Mouse (Mus musculus) kidney, postnatal 0 days (tissue): ENCODE data around the gene Insl6. TPM values are rescaled to one million over a fixed set of nuclear protein-coding genes. Genes with fewer than 3 reads are reported as not detected.

Source experiments
- ATAC-seq: fragments of 200-750 bp; cut with Nextera tagmentation; replicated peaks from 2 replicates; pipeline ENCODE4 v1.8.0; 2017; ENCODE audit warnings: low read depth, moderate number of reproducible peaks, moderate TSS enrichment, moderate library complexity; ENCODE audit not compliant: low FRiP score
- DNase-seq: peaks from one replicate; pipeline ENCODE4 v3.0.0-alpha.2; 2016; ENCODE audit warnings: low spot score
- H3K27ac ChIP-seq: fragments of 300-500 bp; sonication (generic); 2 replicates; pipeline ENCODE4 v1.5.1; 2014; ENCODE audit warnings: mild to moderate bottlenecking
- H3K27me3 ChIP-seq: fragments of 300-500 bp; sonication (generic); 2 replicates; pipeline ENCODE4 v1.6.1; 2014; ENCODE audit warnings: low read length, mixed read lengths; ENCODE audit not compliant: insufficient read depth
- H3K36me3 ChIP-seq: fragments of 300-500 bp; sonication (generic); 2 replicates; pipeline ENCODE4 v1.6.1; 2014; ENCODE audit warnings: low read length, mixed read lengths; ENCODE audit not compliant: insufficient read depth
- H3K4me1 ChIP-seq: fragments of 300-500 bp; sonication (generic); replicated peaks from 2 replicates; pipeline ENCODE4 v1.6.1; 2014; ENCODE audit warnings: antibody characterized with exemption, low read length, mixed read lengths; ENCODE audit not compliant: insufficient read depth
- H3K4me2 ChIP-seq: fragments of 300-500 bp; sonication (generic); 2 replicates; pipeline ENCODE4 v1.6.1; 2014; ENCODE audit warnings: mild to moderate bottlenecking, low read length, moderate library complexity, mixed read lengths
- H3K4me3 ChIP-seq: fragments of 300-500 bp; sonication (generic); replicated peaks from 2 replicates; pipeline ENCODE4 v1.5.1; 2014; ENCODE audit warnings: low read depth, low read length
- H3K9ac ChIP-seq: fragments of 300-500 bp; sonication (generic); 2 replicates; pipeline ENCODE4 v1.6.1; 2014; ENCODE audit warnings: low read depth, low read length
- H3K9me3 ChIP-seq: fragments of 300-500 bp; sonication (generic); replicated peaks from 2 replicates; pipeline ENCODE4 v1.6.1; 2016; ENCODE audit warnings: low read length, inconsistent platforms, mixed read lengths
- CTCF ChIP-seq: IDR thresholded peaks from 2 replicates; pipeline ENCODE4 v1.5.1; 2016; ENCODE audit warnings: antibody characterized with exemption, low read depth, mild to moderate bottlenecking, moderate library complexity
- WGBS: fragments of 180-500 bp; shearing (Covaris S2); extraction: QIAGEN DNeasy Blood & Tissue Kit; methylation state at CpG from one replicate; pipeline ENCODE4 v1.1.7; 2014; 5-methylcytosine and 5-hydroxymethylcytosine counted together
- polyA plus RNA-seq: library from polyadenylated mRNA; unstranded; fragments of >200 nt; fragmentation: Nextera tagmentation; extraction: Ambion mirVana; gene quantifications from 2 replicates; pipeline ENCODE4 v1.2.1, GENCODE M21; 2015

Insl6 gene
- polyA plus RNA-seq, 1 experiment from 2014 or later, result 11.2 TPM

GRCm38 (mm10) chr19:29360251-29360650 lies 35.1 kb upstream of the Insl6 start:
- WGBS, result 90% methylated on average over 5 of the region's 5 CpGs
- Histone ChIP-seq H3K36me3 (no peaks in the 10 kb centered on the region), H3K9ac (no peak overlapping the region), H3K27me3 (no peaks in the 10 kb centered on the region), H3K27ac (no peak overlapping the region), H3K4me3 (no peak overlapping the region), H3K9me3 (no peaks in the 10 kb centered on the region), H3K4me1 (no peaks in the 10 kb centered on the region), H3K4me2 (no peak overlapping the region)
- TF ChIP-seq CTCF, result no peak
- ATAC-seq, result no peak
- no peak for DNase-seq

- no peak for ATAC-seq
- H3K9ac ChIP-seq, result no peak overlapping the region
- no peak overlapping the region for H3K4me2 ChIP-seq
- DNase-seq, result no peak
- no peak for TF ChIP-seq CTCF
- H3K4me3 ChIP-seq, result no peak overlapping the region
- 83% methylated on average over 11 of the region's 11 CpGs for WGBS
- H3K9me3 ChIP-seq, result no peaks in the 10 kb centered on the region
- H3K27ac ChIP-seq, result no peak overlapping the region
- H3K36me3 ChIP-seq, result no peaks in the 10 kb centered on the region
- H3K4me1 ChIP-seq, result no peaks in the 10 kb centered on the region
- H3K27me3 ChIP-seq, result no peaks in the 10 kb centered on the region
These were observed 31.1 kb upstream of the Insl6 start for GRCm38 (mm10) chr19:29356281-29356680.

- no peak overlapping the region for H3K9ac ChIP-seq
- H3K36me3 ChIP-seq, result no peaks in the 10 kb centered on the region
- no peak overlapping the region for H3K27ac ChIP-seq
- H3K4me1 ChIP-seq, result no peaks in the 10 kb centered on the region
- H3K9me3 ChIP-seq, result no peaks in the 10 kb centered on the region
- ATAC-seq (0 out of 2 replicates have a peak, but pooled peaks have one; percentile 46), DNase-seq (peak; percentile 93)
- WGBS, result 4% methylated on average over 20 of the region's 20 CpGs
- TF ChIP-seq CTCF, result peak; percentile 94
- H3K27me3 ChIP-seq, result no peaks in the 10 kb centered on the region
- peak overlapping the region; percentile 65 for H3K4me2 ChIP-seq
- peak overlapping the region; percentile 19; the same call in 1 of the 2 replicates for H3K4me3 ChIP-seq
These were observed 30.0 kb upstream of the Insl6 start for GRCm38 (mm10) chr19:29354895-29355877.

- ATAC-seq, result no peak
- Histone ChIP-seq H3K27me3 (no peaks in the 10 kb centered on the region), H3K9ac (no peak overlapping the region), H3K27ac (no peak overlapping the region), H3K4me3 (no peak overlapping the region), H3K9me3 (no peaks in the 10 kb centered on the region), H3K4me2 (no peak overlapping the region), H3K4me1 (no peaks in the 10 kb centered on the region), H3K36me3 (no peaks in the 10 kb centered on the region)
- no peak for DNase-seq
- no peak for TF ChIP-seq CTCF
- 55% methylated on average over 5 of the region's 5 CpGs for WGBS
These were observed 25.8 kb upstream of the Insl6 start for GRCm38 (mm10) chr19:29350991-29351390.

- Histone ChIP-seq H3K36me3 (no peaks in the 10 kb centered on the region), H3K4me3 (no peak overlapping the region), H3K9ac (no peak overlapping the region), H3K4me1 (no peaks in the 10 kb centered on the region), H3K9me3 (no peaks in the 10 kb centered on the region), H3K27ac (no peak overlapping the region), H3K4me2 (no peak overlapping the region), H3K27me3 (no peaks in the 10 kb centered on the region)
- no peak for ATAC-seq
- 67% methylated on average over 6 of the region's 6 CpGs for WGBS
- no peak for DNase-seq
- TF ChIP-seq CTCF, result no peak
These were observed 20.5 kb upstream of the Insl6 start for GRCm38 (mm10) chr19:29345636-29346035.

GRCm38 (mm10) chr19:29344868-29345267 lies 19.7 kb upstream of the Insl6 start:
- Histone ChIP-seq H3K36me3 (no peaks in the 10 kb centered on the region), H3K4me1 (no peaks in the 10 kb centered on the region), H3K9me3 (no peaks in the 10 kb centered on the region), H3K4me3 (no peak overlapping the region), H3K4me2 (no peak overlapping the region), H3K27ac (no peak overlapping the region), H3K27me3 (no peaks in the 10 kb centered on the region), H3K9ac (no peak overlapping the region)
- ATAC-seq (no peak), DNase-seq (no peak)
- TF ChIP-seq CTCF, result no peak
